Mouse (Mus musculus): ENCODE measurements around the gene Antxrl. TPM values are rescaled to one million over a fixed set of nuclear protein-coding genes. Genes with fewer than 3 reads are reported as not detected.

Antxrl gene
- total RNA-seq (2014; fragmentation: Nextera tagmentation) (not detected in 2 replicates), total RNA-seq (2017) (not detected in 2 replicates)

- no peak for ATAC-seq (replicated peaks; ENCODE audit: low FRiP score, low TSS enrichment, poor library complexity, severe bottlenecking)
Measured at GRCm38 (mm10) chr14:34052516-34052915, at the start of gene Antxrl. Gene Antxrl (plus strand): TSS chr14:34052707.

GRCm38 (mm10) chr14:34015063-34015462 is 37.4 kb upstream of the Antxrl start, which contains the start of gene Gm30083:
Gene Gm30083 (minus strand): TSS chr14:34015182.
- ATAC-seq (replicated peaks; ENCODE audit: low FRiP score, low TSS enrichment, poor library complexity, severe bottlenecking), result no peak

- ATAC-seq (replicated peaks; ENCODE audit: low FRiP score, low TSS enrichment, poor library complexity, severe bottlenecking), result no peak
Measured at GRCm38 (mm10) chr14:34016381-34016780, 36.1 kb upstream of the Antxrl start, which contains the start of gene Gm5460. Gene Gm5460 (plus strand): TSS chr14:34016758.

GRCm38 (mm10) chr14:34016938-34017337 is 35.6 kb upstream of the Antxrl start:
- ATAC-seq (replicated peaks; ENCODE audit: low FRiP score, low TSS enrichment, poor library complexity, severe bottlenecking), result no peak

GRCm38 (mm10) chr14:34026710-34027109 is 25.8 kb upstream of the Antxrl start:
- ATAC-seq (replicated peaks; ENCODE audit: low FRiP score, low TSS enrichment, poor library complexity, severe bottlenecking), result no peak

- ATAC-seq (replicated peaks; ENCODE audit: low FRiP score, low TSS enrichment, poor library complexity, severe bottlenecking), result no peak
Measured at GRCm38 (mm10) chr14:34033841-34034610, 18.5 kb upstream of the Antxrl start.

GRCm38 (mm10) chr14:34041241-34041640 is 11.3 kb upstream of the Antxrl start:
- ATAC-seq (replicated peaks; ENCODE audit: low FRiP score, low TSS enrichment, poor library complexity, severe bottlenecking), result no peak

- ATAC-seq (replicated peaks; ENCODE audit: low FRiP score, low TSS enrichment, poor library complexity, severe bottlenecking), result no peak
Measured at GRCm38 (mm10) chr14:34043341-34043740, 9.2 kb upstream of the Antxrl start.

GRCm38 (mm10) chr14:34050101-34050779 is 2.3 kb upstream of the Antxrl start:
- ATAC-seq (replicated peaks; ENCODE audit: low FRiP score, low TSS enrichment, poor library complexity, severe bottlenecking), result no peak

- no peak for ATAC-seq (replicated peaks; ENCODE audit: low FRiP score, low TSS enrichment, poor library complexity, severe bottlenecking)
Measured at GRCm38 (mm10) chr14:34071665-34072064, 19.2 kb downstream of the Antxrl start.

- no peak for ATAC-seq (replicated peaks; ENCODE audit: low FRiP score, low TSS enrichment, poor library complexity, severe bottlenecking)
Measured at GRCm38 (mm10) chr14:34075346-34075745, 22.8 kb downstream of the Antxrl start.

GRCm38 (mm10) chr14:34077222-34077621 is 24.7 kb downstream of the Antxrl start:
- no peak for ATAC-seq (replicated peaks; ENCODE audit: low FRiP score, low TSS enrichment, poor library complexity, severe bottlenecking)

- no peak for ATAC-seq (replicated peaks; ENCODE audit: low FRiP score, low TSS enrichment, poor library complexity, severe bottlenecking)
Measured at GRCm38 (mm10) chr14:34078293-34078692, 25.8 kb downstream of the Antxrl start.

GRCm38 (mm10) chr14:34080321-34080997 is 28.0 kb downstream of the Antxrl start:
- peak; percentile 73 for ATAC-seq (replicated peaks; ENCODE audit: low FRiP score, low TSS enrichment, poor library complexity, severe bottlenecking)

- no peak for ATAC-seq (replicated peaks; ENCODE audit: low FRiP score, low TSS enrichment, poor library complexity, severe bottlenecking)
Measured at GRCm38 (mm10) chr14:34085731-34086130, 33.2 kb downstream of the Antxrl start, which contains the start of gene Anxa8. Gene Anxa8 (plus strand): TSS chr14:34085981.

GRCm38 (mm10) chr14:34086806-34087205 is 34.3 kb downstream of the Antxrl start:
- ATAC-seq (replicated peaks; ENCODE audit: low FRiP score, low TSS enrichment, poor library complexity, severe bottlenecking), result no peak

GRCm38 (mm10) chr14:34087856-34088398 is 35.4 kb downstream of the Antxrl start:
- no peak for ATAC-seq (replicated peaks; ENCODE audit: low FRiP score, low TSS enrichment, poor library complexity, severe bottlenecking)

- ATAC-seq (replicated peaks; ENCODE audit: low FRiP score, low TSS enrichment, poor library complexity, severe bottlenecking), result no peak
Measured at GRCm38 (mm10) chr14:34089796-34090195, 37.3 kb downstream of the Antxrl start.

GRCm38 (mm10) chr14:34091475-34091874 is 39.0 kb downstream of the Antxrl start:
- ATAC-seq (replicated peaks; ENCODE audit: low FRiP score, low TSS enrichment, poor library complexity, severe bottlenecking), result no peak

- no peak for ATAC-seq (replicated peaks; ENCODE audit: low FRiP score, low TSS enrichment, poor library complexity, severe bottlenecking)
Measured at GRCm38 (mm10) chr14:34092856-34093255, 40.3 kb downstream of the Antxrl start.
